Mouse (Mus musculus): Measurements from ENCODE around the gene Itgb2.

GRCm38 (mm10) chr10:77565005-77565404, 35.0 kb downstream of the Itgb2 start:
- TF ChIP-seq CTCF (IDR thresholded peaks at IDR 0.05; ENCODE audit: insufficient read depth, low read depth, low read length) (no peak), POLR2A (IDR thresholded peaks at IDR 0.05; ENCODE audit: insufficient read depth, low read depth, low read length) (no peak)

Measured in olfactory bulb, adult 2 months (tissue).